21 mouse cellular contexts compared by ENCODE assay signal in the genomic region with DNA sequence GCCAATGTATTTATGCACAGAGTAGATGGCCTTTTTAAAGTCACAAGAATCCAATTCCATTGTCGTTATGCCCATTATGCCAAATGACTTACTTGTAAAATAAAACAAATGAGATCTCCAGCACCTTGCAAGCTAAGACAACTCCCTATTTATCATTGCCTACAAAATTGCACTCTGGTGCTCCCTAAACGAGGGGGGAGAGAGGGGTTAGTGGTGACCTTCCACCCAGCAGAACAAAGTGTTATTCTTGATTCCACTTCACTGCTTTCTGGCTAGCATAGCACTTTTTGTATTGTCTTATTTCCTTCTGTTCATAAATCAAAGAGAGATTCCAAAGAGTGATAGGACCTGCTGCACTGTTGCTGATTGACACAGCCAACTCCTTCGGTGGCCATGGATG.
DNase-seq lines count a peak whose midpoint lies in the region; ATAC-seq and TF ChIP-seq lines count a peak whose summit lies in the region.
"Had no signal": no experiment of that assay in that cellular context is flagged by ENCODE, and none has a peak within 500 bp of the region (broad histone marks: within the 10 kb centered on the region; RNA-seq: fewer than 3 reads in every experiment).

No protein-coding gene starts in this region.

- DNase-seq in kidney, adult 2 months = peak; percentile 38
- no peak for DNase-seq in kidney, postnatal 10 days
- DNase-seq in kidney, postnatal 14 days = peak; percentile 4
- DNase-seq in urinary bladder, postnatal 14 days (ENCODE audit: low spot score) = no peak
- DNase-seq in ovary, postnatal 14 days (ENCODE audit: low spot score) = no peak
- DNase-seq: adrenal gland, postnatal 14 days; cerebellum, adult 18-20 months; cerebellum, adult 9-11 months; forebrain, postnatal 0 days; gastrocnemius, adult 2 months; gastrocnemius, postnatal 25 days; heart, adult 11 months; heart, postnatal 36 days had no signal

- H3K9ac ChIP-seq in kidney, embryonic 15.5 days = no peak overlapping the region
- H3K9ac ChIP-seq: forebrain, embryonic 13.5 days; forebrain, postnatal 0 days; heart, embryonic 13.5 days; hindbrain, embryonic 15.5 days had no signal

- no peak overlapping the region for H3K27ac ChIP-seq in kidney, adult 2 months (ENCODE audit: insufficient read depth, low read depth, low read length)
- no peak overlapping the region for H3K27ac ChIP-seq in kidney, embryonic 15.5 days
- H3K27ac ChIP-seq: embryonic facial prominence, embryonic 10.5 days; forebrain, embryonic 13.5 days; gastrocnemius, adult 2 months; heart, embryonic 13.5 days; hindbrain, embryonic 15.5 days had no signal

- H3K4me3 ChIP-seq in kidney, adult 2 months (ENCODE audit: insufficient read depth, low read depth, low read length) = no peak overlapping the region
- H3K4me3 ChIP-seq in kidney, embryonic 15.5 days (replicated peaks) = no peak overlapping the region
- H3K4me3 ChIP-seq: embryonic facial prominence, embryonic 10.5 days; forebrain, embryonic 13.5 days; gastrocnemius, adult 2 months; heart, embryonic 13.5 days; hindbrain, embryonic 15.5 days had no signal

- no peaks in the 10 kb centered on the region for H3K36me3 ChIP-seq in kidney, adult 2 months (ENCODE audit: control insufficient read depth, insufficient read depth, low read length)
- no peaks in the 10 kb centered on the region for H3K36me3 ChIP-seq in kidney, embryonic 15.5 days
- H3K36me3 ChIP-seq: embryonic facial prominence, embryonic 10.5 days; heart, embryonic 13.5 days; hindbrain, embryonic 15.5 days had no signal

- no peak overlapping the region for H3K4me2 ChIP-seq in kidney, embryonic 15.5 days
- H3K4me2 ChIP-seq: forebrain, embryonic 13.5 days; heart, embryonic 13.5 days; hindbrain, embryonic 15.5 days had no signal

- ATAC-seq in kidney, embryonic 15.5 days (replicated peaks; ENCODE audit: low FRiP score) = peak; percentile 79; the same call in 1 of the 2 replicates
- ATAC-seq: activated CD4-positive, CD25-positive, alpha-beta regulatory T cell, adult 4 months; forebrain, embryonic 13.5 days; forebrain, postnatal 0 days; Patski had no signal

- no peak for TF ChIP-seq POLR2A in kidney, adult 2 months (IDR thresholded peaks at IDR 0.05; ENCODE audit: low read depth, low read length)

- H3K27me3 ChIP-seq in kidney, adult 2 months (replicated peaks; ENCODE audit: control insufficient read depth, insufficient read depth, low read length) = no peaks in the 10 kb centered on the region
- H3K27me3 ChIP-seq in kidney, embryonic 15.5 days = no peaks in the 10 kb centered on the region
- H3K27me3 ChIP-seq: CH12.LX; forebrain, embryonic 13.5 days; heart, embryonic 13.5 days; hindbrain, embryonic 15.5 days; Patski had no signal

- WGBS in kidney, adult 2 months = 19% methylated on average over 3 of the region's 3 CpGs
- WGBS in kidney, embryonic 15.5 days = 13% methylated on average over 3 of the region's 3 CpGs

- peaks cover 3% of the 10 kb centered on the region; the same call in 1 of the 2 replicates for H3K4me1 ChIP-seq in kidney, adult 2 months (ENCODE audit: control insufficient read depth, insufficient read depth, low read length)
- 0 out of 2 replicates have a peak, but pooled peaks cover 6% of the 10 kb centered on the region for H3K4me1 ChIP-seq in kidney, embryonic 15.5 days
- H3K4me1 ChIP-seq: embryonic facial prominence, embryonic 10.5 days; heart, embryonic 13.5 days had no signal

- H3K9me3 ChIP-seq in kidney, embryonic 15.5 days (replicated peaks) = no peaks in the 10 kb centered on the region
- H3K9me3 ChIP-seq: embryonic facial prominence, embryonic 10.5 days; forebrain, embryonic 13.5 days; heart, embryonic 13.5 days; hindbrain, embryonic 15.5 days had no signal

- TF ChIP-seq CTCF in kidney, adult 2 months (conservative IDR thresholded peaks at IDR 0.05; ENCODE audit: insufficient read depth, insufficient read length, low read depth, low read length) = no peak

Comparison
In these comparisons a context has a peak if more than half of its experiments do, and no peak if none do; other contexts are left out.
1. DNase-seq: peak in kidney, adult 2 months (single experiment) and kidney, postnatal 14 days (single experiment); none in kidney, postnatal 10 days (single experiment), urinary bladder, postnatal 14 days (single experiment) and ovary, postnatal 14 days (single experiment).